In genomic region chr16:21858163-21858562, GRCm38 (mm10) we compare ENCODE assay signal across 22 mouse cellular contexts.
DNase-seq lines count a peak whose midpoint lies in the region; ATAC-seq and TF ChIP-seq lines count a peak whose summit lies in the region.
"Had no signal": no experiment of that assay in that cellular context is flagged by ENCODE, and none has a peak within 500 bp of the region (broad histone marks: within the 10 kb centered on the region; RNA-seq: fewer than 3 reads in every experiment).

No protein-coding gene starts in this region.

- no peak for TF ChIP-seq CTCF in hindbrain, postnatal 0 days (IDR thresholded peaks at IDR 0.05; ENCODE audit: low read depth)
- no peak for TF ChIP-seq CTCF in stomach, postnatal 0 days (IDR thresholded peaks at IDR 0.05; ENCODE audit: low read depth)

- H3K27ac ChIP-seq in hindbrain, embryonic 11.5 days (ENCODE audit: low read depth, low read length) = peak overlapping the region; percentile 82
- H3K27ac ChIP-seq in hindbrain, postnatal 0 days = no peak overlapping the region
- H3K27ac ChIP-seq in neural tube, embryonic 13.5 days (replicated peaks) = peak overlapping the region; percentile 70; the same call in 1 of the 2 replicates
- H3K27ac ChIP-seq in neural tube, embryonic 15.5 days (replicated peaks) = no peak overlapping the region
- no peak overlapping the region for H3K27ac ChIP-seq in stomach, postnatal 0 days (replicated peaks)
- H3K27ac ChIP-seq: embryonic facial prominence, embryonic 12.5 days; limb, embryonic 10.5 days had no signal

- H3K27me3 ChIP-seq in hindbrain, embryonic 11.5 days (ENCODE audit: control insufficient read depth, insufficient read depth, low read length) = no peaks in the 10 kb centered on the region
- no peaks in the 10 kb centered on the region for H3K27me3 ChIP-seq in hindbrain, postnatal 0 days (ENCODE audit: insufficient read depth, low read length)
- H3K27me3 ChIP-seq in neural tube, embryonic 13.5 days = no peaks in the 10 kb centered on the region
- no peaks in the 10 kb centered on the region for H3K27me3 ChIP-seq in neural tube, embryonic 15.5 days (replicated peaks)
- no peaks in the 10 kb centered on the region for H3K27me3 ChIP-seq in stomach, postnatal 0 days (ENCODE audit: control insufficient read depth, insufficient read depth, low read length)
- H3K27me3 ChIP-seq: embryonic facial prominence, embryonic 12.5 days; forebrain, embryonic 15.5 days had no signal

- H3K4me3 ChIP-seq in hindbrain, embryonic 11.5 days (ENCODE audit: low read depth, low read length) = no peak overlapping the region
- no peak overlapping the region for H3K4me3 ChIP-seq in hindbrain, postnatal 0 days (ENCODE audit: low read length)
- no peak overlapping the region for H3K4me3 ChIP-seq in neural tube, embryonic 13.5 days
- no peak overlapping the region for H3K4me3 ChIP-seq in neural tube, embryonic 15.5 days (replicated peaks)
- no peak overlapping the region for H3K4me3 ChIP-seq in stomach, postnatal 0 days (ENCODE audit: low read depth, low read length)
- H3K4me3 ChIP-seq: embryonic facial prominence, embryonic 12.5 days; forebrain, embryonic 15.5 days; limb, embryonic 10.5 days had no signal

- no peaks in the 10 kb centered on the region for H3K36me3 ChIP-seq in hindbrain, embryonic 11.5 days (ENCODE audit: control insufficient read depth, insufficient read depth, low read length)
- H3K36me3 ChIP-seq in hindbrain, postnatal 0 days (ENCODE audit: insufficient read depth, low read length) = no peaks in the 10 kb centered on the region
- no peaks in the 10 kb centered on the region for H3K36me3 ChIP-seq in neural tube, embryonic 13.5 days
- H3K36me3 ChIP-seq in neural tube, embryonic 15.5 days = no peaks in the 10 kb centered on the region
- no peaks in the 10 kb centered on the region for H3K36me3 ChIP-seq in stomach, postnatal 0 days (ENCODE audit: control insufficient read depth, insufficient read depth, low read length)
- H3K36me3 ChIP-seq: embryonic facial prominence, embryonic 12.5 days; forebrain, embryonic 15.5 days; limb, embryonic 10.5 days had no signal

- WGBS in hindbrain, embryonic 11.5 days = 70% methylated on average over 6 of the region's 6 CpGs
- 67% methylated on average over 6 of the region's 6 CpGs for WGBS in hindbrain, postnatal 0 days
- WGBS in neural tube, embryonic 13.5 days = 59% methylated on average over 6 of the region's 6 CpGs
- 64% methylated on average over 6 of the region's 6 CpGs for WGBS in neural tube, embryonic 15.5 days
- WGBS in large intestine, adult 2 months = 30% methylated on average over 6 of the region's 6 CpGs
- WGBS in stomach, postnatal 0 days = 54% methylated on average over 6 of the region's 6 CpGs

- H3K4me2 ChIP-seq in hindbrain, embryonic 11.5 days (replicated peaks; ENCODE audit: low read depth, low read length) = no peak overlapping the region
- H3K4me2 ChIP-seq in hindbrain, postnatal 0 days (ENCODE audit: low read depth, low read length) = no peak overlapping the region
- H3K4me2 ChIP-seq in neural tube, embryonic 13.5 days = no peak overlapping the region
- no peak overlapping the region for H3K4me2 ChIP-seq in neural tube, embryonic 15.5 days
- no peak overlapping the region for H3K4me2 ChIP-seq in stomach, postnatal 0 days (replicated peaks; ENCODE audit: low read depth)
- H3K4me2 ChIP-seq: embryonic facial prominence, embryonic 12.5 days; forebrain, embryonic 15.5 days; heart, embryonic 11.5 days had no signal

- H3K9me3 ChIP-seq in hindbrain, embryonic 11.5 days (ENCODE audit: control insufficient read depth, low read length) = no peaks in the 10 kb centered on the region
- H3K9me3 ChIP-seq in hindbrain, postnatal 0 days (ENCODE audit: low read length) = no peaks in the 10 kb centered on the region
- H3K9me3 ChIP-seq in neural tube, embryonic 13.5 days = no peaks in the 10 kb centered on the region
- H3K9me3 ChIP-seq in neural tube, embryonic 15.5 days (replicated peaks) = no peaks in the 10 kb centered on the region
- H3K9me3 ChIP-seq in stomach, postnatal 0 days (ENCODE audit: control insufficient read depth, low read length) = no peaks in the 10 kb centered on the region
- H3K9me3 ChIP-seq: embryonic facial prominence, embryonic 12.5 days; forebrain, embryonic 15.5 days; limb, embryonic 10.5 days had no signal

- H3K4me1 ChIP-seq in hindbrain, embryonic 11.5 days (replicated peaks; ENCODE audit: control insufficient read depth, insufficient read depth, low read length) = peaks cover 7% of the 10 kb centered on the region; the same call in 1 of the 2 replicates
- H3K4me1 ChIP-seq in hindbrain, postnatal 0 days (ENCODE audit: insufficient read depth, low read length) = peaks cover 4% of the 10 kb centered on the region; the same call in 1 of the 2 replicates
- H3K4me1 ChIP-seq in neural tube, embryonic 13.5 days (replicated peaks) = peaks cover 69% of the 10 kb centered on the region
- H3K4me1 ChIP-seq in neural tube, embryonic 15.5 days = peaks cover 33% of the 10 kb centered on the region
- no peaks in the 10 kb centered on the region for H3K4me1 ChIP-seq in stomach, postnatal 0 days (replicated peaks; ENCODE audit: control insufficient read depth, insufficient read depth)

- no peak for ATAC-seq in hindbrain, embryonic 11.5 days (ENCODE audit: low FRiP score)
- no peak for ATAC-seq in hindbrain, postnatal 0 days
- ATAC-seq in neural tube, embryonic 13.5 days (ENCODE audit: low read depth) = no peak
- ATAC-seq in neural tube, embryonic 15.5 days (ENCODE audit: low FRiP score) = no peak
- ATAC-seq in stomach, postnatal 0 days (ENCODE audit: low FRiP score, low TSS enrichment) = peak; percentile 72; the same call in 1 of the 2 replicates
- ATAC-seq: forebrain, embryonic 15.5 days had no signal

- DNase-seq in hindbrain, embryonic 11.5 days (ENCODE audit: low spot score) = no peak
- no peak for DNase-seq in hindbrain, postnatal 0 days (ENCODE audit: low spot score)
- DNase-seq in large intestine, adult 2 months (ENCODE audit: low read depth, low spot score) = peak; percentile 72
- no peak for DNase-seq in stomach, postnatal 0 days (ENCODE audit: low spot score)
- DNase-seq in Muller cell, postnatal 12 days (ENCODE audit: inconsistent ontology term) = no peak
- no peak for DNase-seq in adrenal gland, postnatal 4 days (ENCODE audit: low spot score in 2 of 2)
- DNase-seq: adrenal gland, adult 2 months; cerebellum, adult 11-12 months; cerebellum, postnatal 10 days; gastrocnemius, postnatal 14 days; heart, adult 11 months; kidney, adult 11 months; kidney, postnatal 4 days; liver; liver, postnatal 0 days; lung, postnatal 14 days had no signal

- no peak overlapping the region for H3K9ac ChIP-seq in hindbrain, embryonic 11.5 days (ENCODE audit: low read depth, low read length)
- no peak overlapping the region for H3K9ac ChIP-seq in hindbrain, postnatal 0 days (replicated peaks; ENCODE audit: low read length)
- H3K9ac ChIP-seq in neural tube, embryonic 13.5 days = peak overlapping the region; percentile 13; the same call in 1 of the 2 replicates
- H3K9ac ChIP-seq in neural tube, embryonic 15.5 days (replicated peaks) = no peak overlapping the region
- no peak overlapping the region for H3K9ac ChIP-seq in stomach, postnatal 0 days (ENCODE audit: low read length)
- H3K9ac ChIP-seq: embryonic facial prominence, embryonic 12.5 days; forebrain, embryonic 15.5 days; liver, postnatal 0 days had no signal

- TF ChIP-seq EP300 in stomach, postnatal 0 days (optimal IDR thresholded peaks at IDR 0.05) = no peak

Comparison
In these comparisons a context has a peak if more than half of its experiments do, and no peak if none do; other contexts are left out.
1. H3K27ac ChIP-seq: peak in hindbrain, embryonic 11.5 days (single experiment) and neural tube, embryonic 13.5 days (single experiment); none in hindbrain, postnatal 0 days (single experiment), neural tube, embryonic 15.5 days (single experiment) and stomach, postnatal 0 days (single experiment).